Mouse (Mus musculus): ENCODE measurements at regions not wholly inside any gene's neighbourhood (a gene's known extent, or its start where the extent isn't known, plus 50 kb on each side); places are given as distances from the start of the nearest gene placed in this dataset.

DNA sequence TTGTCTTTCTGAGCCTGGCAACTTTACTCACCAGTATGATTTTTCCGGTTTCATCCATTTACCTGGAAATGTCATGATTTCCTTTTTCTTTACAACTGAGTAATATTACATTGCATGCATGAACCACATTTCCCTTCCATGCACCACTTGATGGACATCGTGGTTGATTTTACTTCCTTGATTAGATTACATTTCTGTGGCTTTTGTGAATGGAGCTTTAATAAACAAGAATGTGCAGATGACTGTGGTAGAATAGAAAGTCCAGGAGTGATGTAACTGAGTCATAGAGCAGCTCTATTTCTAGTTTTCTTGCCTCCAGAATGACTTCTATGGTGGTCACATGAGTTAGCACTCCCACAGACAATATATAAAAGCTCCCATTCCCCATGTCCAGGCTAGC is 75.2 kb downstream of the Chst2 start:
- DNase-seq: no peak

DNA sequence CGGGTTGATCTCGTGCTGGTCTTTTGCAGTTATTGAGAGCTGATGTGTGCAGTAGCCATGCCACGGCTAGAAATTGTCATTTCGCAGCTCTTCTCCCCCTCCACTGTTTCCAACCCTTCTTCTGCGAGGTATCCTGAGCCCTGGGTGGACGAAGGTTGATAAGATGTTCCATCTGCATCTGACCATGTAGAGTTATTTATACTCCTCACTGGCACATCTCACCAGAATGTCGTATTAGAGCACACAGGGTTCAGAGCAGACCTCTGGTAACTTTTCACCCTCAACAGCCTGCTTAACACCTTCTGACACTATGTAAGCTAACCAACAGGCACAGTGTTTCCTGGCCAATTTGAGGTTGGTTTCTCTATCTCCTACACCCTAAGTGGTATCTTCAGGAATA is 76.4 kb downstream of the Chst2 start:
- no peak for DNase-seq

DNA sequence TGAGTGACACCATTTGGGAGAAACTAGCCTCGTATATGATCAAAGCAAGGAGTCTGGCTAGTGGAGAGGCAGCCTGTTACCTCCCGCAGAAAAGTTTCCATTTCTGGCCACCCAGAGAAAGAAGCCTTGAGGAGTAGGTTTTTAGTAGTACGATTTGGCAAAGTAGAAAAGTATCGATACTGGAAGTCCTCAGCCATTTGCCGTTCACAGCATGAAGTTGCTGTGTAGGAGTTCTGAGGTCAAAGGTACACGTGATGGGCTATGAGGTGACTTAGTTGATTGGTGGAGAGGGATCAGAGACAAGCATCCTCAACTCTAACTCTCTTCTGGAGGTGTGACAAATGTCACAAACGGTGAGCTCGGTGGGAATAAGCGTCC is 77.5 kb downstream of the Chst2 start:
- no peak for DNase-seq

DNA sequence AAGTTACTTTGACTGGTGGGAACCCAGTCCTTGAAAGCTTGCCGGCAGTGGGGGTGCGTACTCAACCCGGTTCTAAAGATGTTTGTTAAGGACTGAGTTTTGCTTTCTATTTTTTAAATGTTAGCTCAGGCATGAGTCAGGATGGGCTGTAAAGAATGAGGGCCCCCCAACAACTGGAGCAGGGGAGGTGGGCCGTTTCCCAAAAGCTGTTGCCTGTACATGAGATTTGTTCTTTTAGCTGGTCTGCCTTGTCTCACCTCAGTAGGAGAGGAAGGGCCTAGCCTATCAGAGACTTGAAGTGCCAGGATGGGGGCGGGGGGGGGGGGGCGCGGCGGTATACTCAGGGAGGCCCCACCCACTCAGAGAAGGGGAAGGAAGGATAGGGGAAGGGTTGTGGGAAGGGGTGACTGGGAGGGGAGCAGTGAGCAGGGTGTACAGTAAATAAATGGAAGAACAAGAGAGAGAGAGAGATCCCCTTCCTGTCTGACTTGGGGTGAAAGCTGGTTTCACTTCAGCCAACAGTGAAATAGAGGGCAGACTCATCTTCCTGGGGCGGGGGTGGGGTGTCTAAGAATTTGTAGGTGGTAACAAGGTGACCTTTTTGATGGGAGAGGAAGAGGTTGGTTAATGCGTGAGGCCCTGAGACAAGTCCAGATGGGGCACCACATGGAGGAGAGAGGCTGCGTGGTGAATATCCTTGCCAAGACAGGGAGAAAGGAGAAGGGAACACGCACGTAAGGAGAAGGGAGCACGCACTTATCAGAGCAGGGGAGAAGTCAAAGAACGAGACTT is 78.1 kb downstream of the Chst2 start:
- DNase-seq: peak; percentile 51

DNA sequence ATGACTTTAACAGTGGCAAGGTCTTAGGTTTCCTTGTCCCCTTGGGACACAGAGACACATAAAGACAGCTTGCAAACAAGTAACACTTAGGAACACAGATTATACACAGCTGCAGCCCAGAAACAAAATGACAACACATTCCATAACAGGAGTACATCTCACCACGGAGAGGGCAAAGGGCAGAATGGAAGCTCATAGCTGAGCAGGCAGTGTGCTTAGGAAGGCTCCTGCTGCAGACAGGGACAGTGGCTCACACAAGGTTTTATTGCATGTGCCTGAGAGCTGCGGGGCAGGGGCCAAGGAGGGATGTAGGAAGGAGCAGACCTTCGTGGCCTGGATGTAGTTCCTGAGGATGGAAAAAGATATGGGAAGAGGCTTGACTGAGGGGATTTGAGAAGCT is 78.8 kb downstream of the Chst2 start:
- DNase-seq: no peak

DNA sequence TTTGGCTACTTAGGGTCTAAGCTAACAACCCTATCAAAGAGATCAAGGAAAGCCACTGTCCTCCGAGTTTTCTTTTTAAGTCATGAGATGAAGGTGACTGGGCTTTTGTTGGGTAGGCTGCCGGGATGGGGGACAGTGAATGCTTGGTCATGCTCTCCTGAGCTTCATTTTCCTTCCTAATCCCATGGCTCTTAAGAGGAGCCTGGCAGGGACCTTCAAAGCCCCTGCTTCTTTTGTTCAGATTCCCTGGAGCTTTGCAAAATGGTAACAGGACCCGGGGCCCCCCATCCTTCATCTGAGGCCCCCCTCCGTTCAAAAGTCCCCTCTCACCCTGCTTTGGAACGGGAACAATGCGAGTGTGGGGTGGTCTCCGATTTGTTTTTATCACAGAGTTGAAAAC is 82.9 kb downstream of the Chst2 start:
- DNase-seq: no peak

DNA sequence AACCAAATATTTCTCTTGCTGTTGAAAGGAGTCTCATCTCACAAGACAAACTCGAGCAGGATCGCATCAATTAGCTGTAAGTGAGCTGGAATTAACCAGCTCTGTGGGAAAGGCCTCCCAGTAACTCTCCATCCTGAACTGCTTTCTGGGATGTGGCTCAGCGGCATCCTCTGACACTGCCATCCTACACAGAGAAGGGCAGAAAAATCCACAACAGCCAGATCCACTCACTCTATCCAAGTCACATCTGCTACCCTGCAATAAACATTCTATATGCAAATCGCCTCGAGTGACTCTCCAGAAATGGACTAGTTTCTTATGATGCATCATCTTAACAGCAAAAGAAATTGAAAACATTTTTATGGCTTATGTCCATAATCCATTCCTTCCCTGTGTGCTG is 83.6 kb downstream of the Chst2 start:
- no peak for DNase-seq

DNA sequence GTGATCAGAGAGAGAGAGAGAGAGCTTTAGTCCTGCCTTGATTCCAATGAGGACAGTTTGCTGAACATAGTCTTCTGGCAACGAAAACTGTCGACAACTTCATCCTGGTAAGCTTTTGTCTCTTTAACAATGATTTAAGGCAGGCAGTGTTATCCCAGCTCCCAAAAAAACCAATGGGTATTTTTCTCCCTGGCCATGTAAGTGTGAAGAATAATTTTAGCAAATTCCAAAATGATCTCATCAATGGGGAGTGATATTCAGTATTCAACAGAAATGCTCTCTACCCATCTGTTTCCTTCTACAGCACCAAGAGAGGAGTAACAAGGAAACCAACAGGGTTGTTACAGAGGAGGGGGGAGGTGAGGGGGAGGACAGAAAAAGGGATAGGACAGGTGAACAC is 84.5 kb downstream of the Chst2 start:
- DNase-seq: no peak

DNA sequence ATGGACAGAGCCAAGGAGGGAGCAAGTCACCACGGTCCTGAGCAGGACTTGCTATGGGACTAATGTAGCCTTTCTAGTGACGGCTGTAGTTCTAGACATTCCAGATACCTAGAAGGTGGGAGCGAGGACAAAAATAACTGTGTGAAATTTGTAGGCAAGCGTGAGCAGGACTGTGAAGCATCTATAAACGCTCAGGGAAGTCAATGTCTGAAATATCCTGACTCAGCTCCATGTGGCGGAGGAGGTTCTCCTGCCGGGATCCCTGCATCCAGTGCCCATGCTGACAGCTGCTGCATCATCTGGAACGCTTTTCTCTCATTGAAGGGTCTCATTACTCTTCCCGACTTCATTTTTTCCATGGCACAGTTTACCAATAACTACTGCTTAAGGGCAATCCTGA is 87.6 kb downstream of the Chst2 start:
- no peak for DNase-seq

DNA sequence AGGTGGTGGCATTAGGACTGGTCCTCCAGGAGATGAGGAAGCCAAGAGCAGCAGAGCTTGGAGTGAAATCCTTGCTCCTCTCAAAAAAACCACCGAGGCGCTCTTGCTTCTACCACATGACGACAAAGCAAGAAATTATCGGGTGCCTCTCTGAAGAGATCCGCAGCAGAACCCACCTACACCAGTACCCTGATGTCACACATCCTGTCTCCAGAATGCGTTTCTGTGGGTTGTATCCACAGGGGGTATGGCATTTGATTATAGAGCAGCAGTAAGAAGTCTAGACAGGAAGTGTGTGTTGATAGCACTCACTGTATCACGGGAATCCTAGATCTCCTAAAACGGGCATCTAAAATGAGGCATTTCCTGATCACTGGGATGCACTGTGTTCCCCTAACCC is 89.8 kb downstream of the Chst2 start:
- peak; percentile 34 for DNase-seq

DNA sequence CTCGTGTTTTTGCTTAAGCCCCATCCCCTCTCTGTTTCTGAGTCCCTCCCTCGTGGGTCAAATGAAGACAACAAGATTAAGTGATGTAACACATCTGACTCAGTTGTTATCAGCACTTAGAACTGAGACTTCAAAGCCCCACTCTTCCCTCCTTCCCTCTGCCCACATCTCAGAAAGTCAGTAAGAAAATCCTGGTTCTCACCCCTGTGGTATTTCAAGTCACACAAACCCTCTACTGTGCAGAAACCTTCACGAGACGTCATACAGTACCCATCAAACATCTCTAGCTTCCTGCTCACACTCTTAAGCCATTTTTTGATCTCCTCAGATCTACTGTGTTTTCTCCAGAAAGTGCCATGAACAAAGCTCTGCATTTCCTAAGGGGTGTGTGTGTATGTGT is 91.4 kb downstream of the Chst2 start:
- no peak for DNase-seq

DNA sequence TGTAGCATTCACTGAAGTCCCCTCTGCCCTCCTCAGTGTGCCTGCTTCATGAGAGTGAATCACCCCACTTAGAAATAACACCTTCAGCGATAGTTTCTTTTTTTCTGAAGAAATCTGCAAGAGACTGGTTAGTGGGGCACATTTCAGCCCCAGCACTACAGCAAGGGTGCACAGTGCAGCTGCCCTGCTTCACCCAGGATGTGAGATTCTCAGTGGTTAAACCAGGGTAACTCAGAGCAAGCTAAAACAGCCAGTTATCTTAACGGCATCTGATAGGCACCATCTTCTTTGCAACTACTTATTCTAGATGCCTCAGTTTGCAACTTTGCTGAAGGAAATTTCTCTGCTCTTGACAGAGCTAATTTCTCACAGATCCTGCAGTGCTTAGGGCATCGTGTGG is 94.9 kb downstream of the Chst2 start:
- peak; percentile 53 for DNase-seq

DNA sequence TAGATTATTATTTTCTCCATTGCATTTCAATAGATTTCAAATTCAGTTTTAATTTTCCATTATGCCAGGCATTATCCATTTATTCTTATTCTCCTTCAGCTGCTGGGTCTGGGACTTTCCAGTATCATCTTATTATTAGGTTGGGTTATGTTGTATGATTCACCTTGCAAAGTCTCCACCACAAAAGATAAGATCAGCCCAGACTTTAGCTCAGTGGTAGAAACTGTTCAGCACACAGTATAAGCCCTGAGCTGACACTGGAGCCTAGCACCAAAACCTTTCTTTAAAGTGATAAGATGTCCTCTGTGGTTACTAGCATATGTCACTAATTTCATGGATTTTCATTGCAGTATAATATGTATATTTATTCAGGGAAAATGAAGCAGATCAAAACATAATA is 117.5 kb downstream of the Chst2 start:
- no peak for DNase-seq

DNA sequence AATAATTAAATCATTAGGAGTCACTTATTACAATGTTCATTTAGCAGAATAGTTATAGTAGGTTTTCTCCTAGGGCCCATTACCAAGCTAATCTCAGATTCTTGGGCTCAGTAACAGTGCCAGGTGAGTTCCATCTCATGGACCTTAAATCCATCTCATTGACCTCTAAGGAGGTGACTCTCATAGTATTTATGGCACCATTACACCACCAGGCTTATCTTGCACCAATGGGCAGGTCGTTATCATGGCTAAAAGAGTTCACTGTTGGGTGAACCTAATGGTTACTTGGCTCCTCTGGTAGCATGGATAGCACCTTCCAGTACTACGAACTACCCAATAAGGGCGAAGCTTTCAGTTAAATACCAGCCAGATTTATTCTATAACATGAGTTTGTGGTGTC is 123.5 kb downstream of the Chst2 start:
- no peak for DNase-seq

DNA sequence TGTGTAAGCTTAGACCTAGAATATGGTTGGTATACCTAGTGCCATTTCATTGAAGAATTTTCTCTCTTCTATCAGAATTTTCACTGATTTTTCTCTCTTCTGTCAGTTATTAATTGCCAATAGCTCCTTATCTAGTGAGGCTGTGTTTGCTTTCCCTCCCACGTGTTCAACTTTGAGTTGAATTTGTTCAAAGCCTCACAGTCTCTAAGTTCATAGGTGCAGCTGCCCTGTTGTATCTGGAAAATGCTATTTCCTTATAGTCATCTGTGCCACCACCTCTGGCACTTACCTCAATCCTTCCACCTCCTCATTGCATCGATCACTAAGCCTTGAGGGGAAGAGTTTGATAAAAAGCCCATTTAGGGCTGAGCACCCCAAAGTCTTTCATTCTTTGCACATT is 124.0 kb downstream of the Chst2 start:
- no peak for DNase-seq
